Mouse (Mus musculus) thymus, adult 2 months (tissue): ENCODE results near the gene Abcg8.

Experiments
- CTCF ChIP-seq: fragments of 200-500 bp; IDR thresholded peaks from 2 replicates; pipeline ENCODE4 v1.5.1; 2012; ENCODE audit warnings: mild to moderate bottlenecking, control low read depth, low read length, moderate library complexity, borderline replicate concordance; ENCODE audit not compliant: control insufficient read depth, poor library complexity, insufficient read depth; ENCODE audit errors: extremely low read depth
- POLR2A ChIP-seq: fragments of 200-500 bp; IDR thresholded peaks from 2 replicates; pipeline ENCODE4 v1.6.1; 2012; ENCODE audit warnings: mild to moderate bottlenecking, low read length, control low read depth, moderate library complexity; ENCODE audit not compliant: control insufficient read depth, poor library complexity, insufficient read depth; ENCODE audit errors: extremely low read depth

- TF ChIP-seq CTCF, result no peak
- no peak for TF ChIP-seq POLR2A
Observed at GRCm38 (mm10) chr17:84658951-84659350, 17.2 kb upstream of the Abcg8 start.
